Mouse (Mus musculus) MEL (cell line): ENCODE data around the gene Gzmc. TPM values are rescaled to one million over a fixed set of nuclear protein-coding genes. Genes with fewer than 3 reads are reported as not detected.
"Not testable (repeated sequence)": the region's sequence is repeated elsewhere in the genome, so short reads cannot be mapped to it uniquely, and the experiment has no call there.

Experiments
- DNase-seq: peaks from one replicate; pipeline ENCODE4 v3.0.0; 2011; ENCODE audit warnings: low read depth, low spot score
- H3K27ac ChIP-seq: 2 replicates; pipeline ENCODE4 v1.5.1; 2012; ENCODE audit warnings: low read depth, mild to moderate bottlenecking, control low read depth, low read length, moderate library complexity; ENCODE audit not compliant: control insufficient read depth
- H3K27me3 ChIP-seq, 2 experiments: fragments of 150-350 bp in 1 of 2; sonication (generic) in 1 of 2; 2 replicates each; pipeline ENCODE4 v1.6.1; 2012; ENCODE audit warnings: low read length in 2 of 2, mild to moderate bottlenecking in 2 of 2, improper control_type of control experiment in 1 of 2, moderate library complexity in 1 of 2; ENCODE audit not compliant: insufficient read depth in 2 of 2, control insufficient read depth in 1 of 2
- H3K36me3 ChIP-seq, 2 experiments: 2 replicates each; pipeline ENCODE4 v1.6.1; 2012 to 2014; ENCODE audit warnings: low read length in 2 of 2, improper control_type of control experiment in 1 of 2, inconsistent platforms in 1 of 2, mild to moderate bottlenecking in 1 of 2; ENCODE audit not compliant: insufficient read depth in 2 of 2, control insufficient read depth in 1 of 2
- H3K4me1 ChIP-seq, 2 experiments: fragments of 150-350 bp in 1 of 2; sonication (generic) in 1 of 2; 2 replicates each; pipeline ENCODE4 v1.6.1; 2012; ENCODE audit warnings: low read length in 2 of 2, improper control_type of control experiment in 1 of 2, mild to moderate bottlenecking in 1 of 2; ENCODE audit not compliant: insufficient read depth in 2 of 2, control insufficient read depth in 1 of 2
- H3K4me3 ChIP-seq, 2 experiments: fragments of 150-350 bp in 1 of 2; sonication (generic) in 1 of 2; 2 replicates each; pipeline ENCODE4 v1.5.1; 2012; ENCODE audit warnings: low read depth in 2 of 2, low read length in 2 of 2, mild to moderate bottlenecking in 2 of 2, moderate library complexity in 2 of 2, control low read depth in 1 of 2, improper control_type of control experiment in 1 of 2; ENCODE audit not compliant: control insufficient read depth in 1 of 2, insufficient read depth in 1 of 2
- H3K79me2 ChIP-seq: 2 replicates; pipeline ENCODE4 v1.6.1; 2012; ENCODE audit warnings: mild to moderate bottlenecking, low read length, moderate library complexity; ENCODE audit not compliant: control insufficient read depth, poor library complexity, insufficient read depth
- H3K9ac ChIP-seq: 2 replicates; pipeline ENCODE4 v1.6.1; 2012; ENCODE audit warnings: low read depth, mild to moderate bottlenecking, control low read depth, low read length, moderate library complexity; ENCODE audit not compliant: control insufficient read depth, poor library complexity, severe bottlenecking
- H3K9me3 ChIP-seq: fragments of 150-350 bp; sonication (generic); replicated peaks from 2 replicates; pipeline ENCODE4 v1.6.1; 2012; ENCODE audit warnings: mild to moderate bottlenecking, low read length, improper control_type of control experiment, moderate library complexity; ENCODE audit not compliant: insufficient read depth
- BHLHE40 ChIP-seq: IDR thresholded peaks from 2 replicates; pipeline ENCODE4 v1.6.1; 2012; ENCODE audit warnings: low read depth, mild to moderate bottlenecking, inconsistent platforms, low read length, improper control_type of control experiment, borderline replicate concordance
- CHD1 ChIP-seq: IDR thresholded peaks from 2 replicates; pipeline ENCODE4 v1.6.1; 2012; ENCODE audit warnings: low read depth, mild to moderate bottlenecking, inconsistent platforms, low read length, improper control_type of control experiment
- CTCF ChIP-seq, 3 experiments: IDR thresholded peaks in 2 of 3; conservative IDR thresholded peaks in 1 of 3; 2 replicates each; pipeline ENCODE4 v1.5.1; 2011 to 2012; ENCODE audit warnings: low read length in 3 of 3, low read depth in 2 of 3, mild to moderate bottlenecking in 2 of 3, improper control_type of control experiment in 1 of 3, inconsistent platforms in 1 of 3, mixed read lengths in 1 of 3, moderate library complexity in 1 of 3; ENCODE audit not compliant: control insufficient read depth in 1 of 3, insufficient read depth in 1 of 3, poor library complexity in 1 of 3, severe bottlenecking in 1 of 3
- E2F4 ChIP-seq: IDR thresholded peaks from 2 replicates; pipeline ENCODE4 v1.6.1; 2011; ENCODE audit warnings: low read depth, low read length, improper control_type of control experiment, borderline replicate concordance
- EP300 ChIP-seq, 2 experiments: IDR thresholded peaks; 2 replicates each; pipeline ENCODE4 v1.6.1; 2011; ENCODE audit warnings: improper control_type of control experiment in 2 of 2, low read length in 2 of 2, low read depth in 1 of 2, mild to moderate bottlenecking in 1 of 2
- ETS1 ChIP-seq: IDR thresholded peaks from 2 replicates; pipeline ENCODE4 v1.6.1; 2012; ENCODE audit warnings: low read depth, mild to moderate bottlenecking, inconsistent platforms, low read length, improper control_type of control experiment, moderate library complexity
- GABPA ChIP-seq: IDR thresholded peaks from 2 replicates; pipeline ENCODE4 v1.6.1; 2012; ENCODE audit warnings: low read depth, mild to moderate bottlenecking, inconsistent platforms, low read length, improper control_type of control experiment, moderate library complexity
- GATA1 ChIP-seq: IDR thresholded peaks from 2 replicates; pipeline ENCODE4 v1.6.1; 2011; ENCODE audit warnings: low read depth, low read length, improper control_type of control experiment
- HCFC1 ChIP-seq: IDR thresholded peaks from 2 replicates; pipeline ENCODE4 v1.6.1; 2012; ENCODE audit warnings: low read depth, mild to moderate bottlenecking, inconsistent platforms, low read length, improper control_type of control experiment, moderate library complexity
- JUND ChIP-seq: IDR thresholded peaks from 2 replicates; pipeline ENCODE4 v1.6.1; 2011; ENCODE audit warnings: low read depth, mild to moderate bottlenecking, improper control_type of control experiment, low read length
- KAT2A ChIP-seq: conservative IDR thresholded peaks from 2 replicates; pipeline ENCODE4 v1.6.1; 2012; ENCODE audit warnings: low read depth, low read length, improper control_type of control experiment, inconsistent platforms
- MAFK ChIP-seq: IDR thresholded peaks from 2 replicates; pipeline ENCODE4 v1.6.1; 2011; ENCODE audit warnings: low read depth, mild to moderate bottlenecking, low read length, improper control_type of control experiment, borderline replicate concordance
- MAX ChIP-seq: IDR thresholded peaks from 2 replicates; pipeline ENCODE4 v1.6.1; 2011; ENCODE audit warnings: low read length, improper control_type of control experiment
- MAZ ChIP-seq: IDR thresholded peaks from 2 replicates; pipeline ENCODE4 v1.6.1; 2012; ENCODE audit warnings: low read depth, mild to moderate bottlenecking, inconsistent platforms, low read length, improper control_type of control experiment
- MEF2A ChIP-seq: IDR thresholded peaks from 2 replicates; pipeline ENCODE4 v1.6.1; 2014; ENCODE audit warnings: low read depth, mild to moderate bottlenecking, inconsistent platforms, low read length, improper control_type of control experiment; ENCODE audit not compliant: poor library complexity, insufficient replicate concordance, severe bottlenecking; ENCODE audit errors: extremely low read depth
- MXI1 ChIP-seq: IDR thresholded peaks from 2 replicates; pipeline ENCODE4 v1.6.1; 2011; ENCODE audit warnings: mild to moderate bottlenecking, low read depth, low read length, improper control_type of control experiment
- MYB ChIP-seq: IDR thresholded peaks from 2 replicates; pipeline ENCODE4 v1.6.1; 2011; ENCODE audit warnings: mild to moderate bottlenecking, low read depth, low read length, improper control_type of control experiment
- MYC ChIP-seq: IDR thresholded peaks from 2 replicates; pipeline ENCODE4 v1.6.1; 2011; ENCODE audit warnings: low read depth, mild to moderate bottlenecking, low read length, improper control_type of control experiment, moderate library complexity
- NELFE ChIP-seq: IDR thresholded peaks from 2 replicates; pipeline ENCODE4 v1.6.1; 2011; ENCODE audit warnings: low read depth, low read length, improper control_type of control experiment
- NRF1 ChIP-seq: IDR thresholded peaks from 2 replicates; pipeline ENCODE4 v1.6.1; 2014; ENCODE audit warnings: low read depth, mild to moderate bottlenecking, inconsistent platforms, low read length, improper control_type of control experiment, moderate library complexity; ENCODE audit not compliant: poor library complexity, insufficient read depth, severe bottlenecking
- POLR2A ChIP-seq, 2 experiments: IDR thresholded peaks; 2 replicates each; pipeline ENCODE4 v1.6.1; 2011 to 2012; ENCODE audit warnings: low read length in 2 of 2, mild to moderate bottlenecking in 2 of 2, control low read depth in 1 of 2, improper control_type of control experiment in 1 of 2, low read depth in 1 of 2, moderate library complexity in 1 of 2; ENCODE audit not compliant: control insufficient read depth in 1 of 2, insufficient read depth in 1 of 2, poor library complexity in 1 of 2
- RAD21 ChIP-seq: IDR thresholded peaks from 2 replicates; pipeline ENCODE4 v1.6.1; 2011; ENCODE audit warnings: mild to moderate bottlenecking, low read depth, low read length, improper control_type of control experiment
- RCOR1 ChIP-seq: IDR thresholded peaks from 2 replicates; pipeline ENCODE4 v1.6.1; 2012; ENCODE audit warnings: low read depth, mild to moderate bottlenecking, inconsistent platforms, low read length, improper control_type of control experiment
- SIN3A ChIP-seq: IDR thresholded peaks from 2 replicates; pipeline ENCODE4 v1.6.1; 2012; ENCODE audit warnings: low read length, improper control_type of control experiment, inconsistent platforms
- TAL1 ChIP-seq: IDR thresholded peaks from 2 replicates; pipeline ENCODE4 v1.6.1; 2012; ENCODE audit warnings: mild to moderate bottlenecking, inconsistent platforms, low read length, moderate library complexity, mixed read lengths
- TBP ChIP-seq: IDR thresholded peaks from 2 replicates; pipeline ENCODE4 v1.8.0; 2011; ENCODE audit warnings: low read depth, low read length, improper control_type of control experiment
- TCF12 ChIP-seq: IDR thresholded peaks from 2 replicates; pipeline ENCODE4 v1.6.1; 2014; ENCODE audit warnings: low read depth, mild to moderate bottlenecking, inconsistent platforms, low read length, improper control_type of control experiment, moderate library complexity
- USF1 ChIP-seq: IDR thresholded peaks from 2 replicates; pipeline ENCODE4 v1.6.1; 2014; ENCODE audit warnings: low read depth, mild to moderate bottlenecking, inconsistent platforms, low read length, improper control_type of control experiment, moderate library complexity
- USF2 ChIP-seq, 2 experiments: IDR thresholded peaks; 2 replicates each; pipeline ENCODE4 v1.6.1; 2011 to 2012; ENCODE audit warnings: improper control_type of control experiment in 2 of 2, low read length in 2 of 2, borderline replicate concordance in 1 of 2, inconsistent platforms in 1 of 2, low read depth in 1 of 2, mild to moderate bottlenecking in 1 of 2; ENCODE audit not compliant: insufficient read depth in 1 of 2
- ZKSCAN1 ChIP-seq: IDR thresholded peaks from 2 replicates; pipeline ENCODE4 v1.6.1; 2012; ENCODE audit warnings: low read depth, mild to moderate bottlenecking, inconsistent platforms, low read length, improper control_type of control experiment, moderate library complexity
- ZMIZ1 ChIP-seq: IDR thresholded peaks from 2 replicates; pipeline ENCODE4 v1.6.1; 2012; ENCODE audit warnings: low read depth, mild to moderate bottlenecking, inconsistent platforms, low read length, improper control_type of control experiment, moderate library complexity
- ZNF384 ChIP-seq: IDR thresholded peaks from 2 replicates; pipeline ENCODE4 v1.6.1; 2012; ENCODE audit warnings: low read depth, mild to moderate bottlenecking, inconsistent platforms, low read length, improper control_type of control experiment
- polyA plus RNA-seq, 2 experiments: library from polyadenylated mRNA; stranded (reverse) in 1 of 2; unstranded in 1 of 2; fragments of >175 nt in 1 of 2; fragments of >200 nt in 1 of 2; gene quantifications; 2 replicates each; pipeline versions ENCODE4 v1.2.1 to v1.2.4; 2012; ENCODE audit warnings: low replicate concordance in 2 of 2, low read depth in 1 of 2; ENCODE audit not compliant: insufficient read length in 2 of 2, insufficient read depth in 1 of 2, missing spikeins in 1 of 2
- total RNA-seq: library from RNA; depleted of rRNA; stranded (reverse); fragments of 300-350 nt; gene quantifications from 2 replicates; pipeline ENCODE4 v1.2.3, GENCODE M21; 2012

Gzmc gene
- total and polyA plus RNA-seq, 3 experiments: not detected

- DNase-seq, H3K27ac ChIP-seq, H3K4me3 ChIP-seq, H3K9ac ChIP-seq, H3K79me2 ChIP-seq, H3K36me3 ChIP-seq, H3K9me3 ChIP-seq, H3K4me1 ChIP-seq: not testable (repeated sequence)
- peaks cover 5 to 11% of the 10 kb centered on the region in 2 experiments for H3K27me3 ChIP-seq
These were observed 41.6 kb upstream of the Gzmc start for GRCm38 (mm10) chr14:56276096-56276495.

GRCm38 (mm10) chr14:56266109-56266508 is 31.7 kb upstream of the Gzmc start:
- peak overlapping the region; percentile 63 for H3K27ac ChIP-seq
- TF ChIP-seq TCF12 (peak; percentile 87), E2F4 (no peak), KAT2A (no peak), TBP (no peak), SIN3A (peak; percentile 71; the same call in 1 of the 2 replicates), MYB (peak; percentile 92), JUND (no peak), CTCF (IDR thresholded peaks at IDR 0.05 in 2 of 3, conservative IDR thresholded peaks at IDR 0.05 in 1 of 3; ENCODE audit: control insufficient read depth in 1 of 3, insufficient read depth in 1 of 3, low read depth in 2 of 3, low read length in 3 of 3, poor library complexity in 1 of 3, severe bottlenecking in 1 of 3) (no peak), MYC (peak; percentile 48; the same call in 1 of the 2 replicates), ZKSCAN1 (no peak), CHD1 (no peak), NRF1 (no peak), RAD21 (no peak), ZNF384 (no peak), ZMIZ1 (no peak), USF1 (no peak), EP300 (IDR thresholded peaks at IDR 0.05; ENCODE audit: low read depth in 1 of 2, low read length in 2 of 2) (peak; percentile 94 to 98), MXI1 (no peak), MAFK (peak; percentile 54; the same call in 1 of the 2 replicates), GATA1 (peak; percentile 81), HCFC1 (no peak), RCOR1 (peak; percentile 92), BHLHE40 (peak; percentile 91), POLR2A (IDR thresholded peaks at IDR 0.05; ENCODE audit: control insufficient read depth in 1 of 2, insufficient read depth in 1 of 2, low read depth in 1 of 2, low read length in 2 of 2, poor library complexity in 1 of 2) (no peak), ETS1 (peak; percentile 86), MEF2A (no peak), MAX (no peak), USF2 (IDR thresholded peaks at IDR 0.05; ENCODE audit: borderline replicate concordance in 1 of 2, insufficient read depth in 1 of 2, low read depth in 1 of 2, low read length in 2 of 2) (no peak), TAL1 (no peak), MAZ (no peak), NELFE (no peak), GABPA (peak; percentile 68; the same call in 1 of the 2 replicates)

More at GRCm38 (mm10) chr14:56266109-56266508, 31.7 kb upstream of the Gzmc start:
- DNase-seq: peak; percentile 56
- Histone ChIP-seq H3K4me1 (peaks cover 7 to 18% of the 10 kb centered on the region in 2 experiments; a peak in 3 of 4 replicates), H3K4me3 (no peak overlapping the region), H3K27me3 (no peaks in the 10 kb centered on the region), H3K79me2 (no peaks in the 10 kb centered on the region), H3K9ac (no peak overlapping the region), H3K36me3 (peaks cover 0 to 16% of the 10 kb centered on the region in 2 experiments; a peak in 2 of 4 replicates), H3K9me3 (no peaks in the 10 kb centered on the region)
